Mouse (Mus musculus): ENCODE measurements around the gene Lrrc8d. TPM values are rescaled to one million over a fixed set of nuclear protein-coding genes. Genes with fewer than 3 reads are reported as not detected.
A peak's percentile ranks its signal among the peaks of the same experiment; 100 is the strongest.

Lrrc8d gene
- polyA plus RNA-seq, 1 experiment, result 0.09 TPM

DNA sequence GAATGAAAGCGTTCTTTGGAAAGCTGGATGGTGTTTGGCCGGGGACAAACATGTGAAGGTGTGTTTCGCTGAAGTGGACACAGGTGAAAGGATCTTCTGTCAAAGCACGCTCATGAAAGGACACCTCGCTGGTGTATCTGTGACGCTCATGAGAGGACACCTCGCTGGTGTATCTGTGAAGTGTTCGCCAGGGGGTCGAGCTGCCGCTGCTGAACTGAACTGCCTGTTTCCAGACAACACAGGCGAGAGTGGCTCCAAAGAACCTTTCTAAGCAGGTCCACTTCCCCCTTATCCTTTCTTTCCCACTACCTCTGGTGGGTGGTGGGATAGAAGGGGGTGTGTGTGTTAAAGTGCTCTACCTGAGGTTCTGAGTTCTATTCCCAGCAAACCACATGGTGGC, 174.7 kb downstream of the Lrrc8d start:
- TF ChIP-seq GATA1 (IDR thresholded peaks at IDR 0.05; ENCODE audit: low read length) (no peak), TAL1 (IDR thresholded peaks at IDR 0.05; ENCODE audit: low read length) (no peak)
- Histone ChIP-seq H3K4me3 (replicated peaks) (no peak overlapping the region), H3K36me3 (ENCODE audit: control insufficient read depth) (no peaks in the 10 kb centered on the region), H3K4me1 (ENCODE audit: control insufficient read depth) (peaks cover 32% of the 10 kb centered on the region), H3K27me3 (ENCODE audit: control insufficient read depth) (peaks cover 28% of the 10 kb centered on the region), H3K9me3 (ENCODE audit: control insufficient read depth, low read length) (no peaks in the 10 kb centered on the region)

DNA sequence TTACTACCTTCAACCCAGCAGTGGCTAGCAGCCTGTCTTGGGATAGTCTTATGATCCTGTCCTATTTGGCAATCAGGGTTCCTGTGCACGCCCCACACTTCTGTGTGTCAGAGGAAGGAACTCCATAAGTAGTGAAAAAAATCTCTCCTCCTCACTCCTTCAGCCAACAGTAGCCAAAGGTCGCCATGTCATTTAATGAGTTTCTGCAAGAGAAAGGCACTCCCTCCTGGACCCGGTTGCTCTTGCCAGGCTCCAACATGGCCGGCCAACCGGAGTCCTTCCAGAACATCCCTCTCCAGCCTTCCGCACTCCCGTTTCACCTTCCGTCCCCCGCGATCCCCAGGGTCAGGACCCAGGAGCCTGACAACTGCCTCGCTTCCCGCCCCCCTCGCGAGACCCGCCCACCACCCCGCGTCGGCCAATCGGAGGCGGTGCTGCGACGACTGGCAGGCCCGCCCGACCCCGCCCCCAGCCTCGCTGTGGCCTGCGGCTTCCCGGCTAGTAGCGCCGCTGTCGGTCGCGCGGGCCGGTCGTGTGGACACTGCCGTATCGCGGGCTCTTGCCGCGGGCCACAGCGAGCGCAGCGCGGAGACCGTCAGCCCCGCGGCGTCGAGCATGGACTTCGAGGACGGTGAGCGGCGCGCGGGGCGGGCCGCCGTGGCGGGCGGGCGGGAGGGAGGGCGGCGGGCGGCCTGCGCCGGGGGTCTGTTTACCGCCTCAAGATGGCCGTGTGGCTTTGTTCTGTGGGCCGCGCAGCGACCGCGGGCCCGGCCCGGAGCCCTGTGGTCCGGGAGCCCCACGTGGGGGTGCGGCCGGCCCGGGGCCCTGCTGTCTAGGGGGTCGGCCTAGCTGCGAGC, 176.5 kb downstream of the Lrrc8d start, which contains the start of gene Zfp326:
Gene Zfp326 (plus strand): TSS at position 498 of the 857 bp plus-strand sequence.
- H3K36me3 ChIP-seq (ENCODE audit: control insufficient read depth), result peaks cover 3% of the 10 kb centered on the region
- peak within 1 kb of the TSS; percentile 71 for H3K4me3 ChIP-seq (replicated peaks)
- no peaks in the 10 kb centered on the region for H3K9me3 ChIP-seq (ENCODE audit: control insufficient read depth, low read length)
- peaks cover 28% of the 10 kb centered on the region for H3K27me3 ChIP-seq (ENCODE audit: control insufficient read depth)
- no peak for TF ChIP-seq TAL1 (IDR thresholded peaks at IDR 0.05; ENCODE audit: low read length)
- TF ChIP-seq GATA1 (IDR thresholded peaks at IDR 0.05; ENCODE audit: low read length), result no peak
- H3K4me1 ChIP-seq (ENCODE audit: control insufficient read depth), result peaks cover 32% of the 10 kb centered on the region

DNA sequence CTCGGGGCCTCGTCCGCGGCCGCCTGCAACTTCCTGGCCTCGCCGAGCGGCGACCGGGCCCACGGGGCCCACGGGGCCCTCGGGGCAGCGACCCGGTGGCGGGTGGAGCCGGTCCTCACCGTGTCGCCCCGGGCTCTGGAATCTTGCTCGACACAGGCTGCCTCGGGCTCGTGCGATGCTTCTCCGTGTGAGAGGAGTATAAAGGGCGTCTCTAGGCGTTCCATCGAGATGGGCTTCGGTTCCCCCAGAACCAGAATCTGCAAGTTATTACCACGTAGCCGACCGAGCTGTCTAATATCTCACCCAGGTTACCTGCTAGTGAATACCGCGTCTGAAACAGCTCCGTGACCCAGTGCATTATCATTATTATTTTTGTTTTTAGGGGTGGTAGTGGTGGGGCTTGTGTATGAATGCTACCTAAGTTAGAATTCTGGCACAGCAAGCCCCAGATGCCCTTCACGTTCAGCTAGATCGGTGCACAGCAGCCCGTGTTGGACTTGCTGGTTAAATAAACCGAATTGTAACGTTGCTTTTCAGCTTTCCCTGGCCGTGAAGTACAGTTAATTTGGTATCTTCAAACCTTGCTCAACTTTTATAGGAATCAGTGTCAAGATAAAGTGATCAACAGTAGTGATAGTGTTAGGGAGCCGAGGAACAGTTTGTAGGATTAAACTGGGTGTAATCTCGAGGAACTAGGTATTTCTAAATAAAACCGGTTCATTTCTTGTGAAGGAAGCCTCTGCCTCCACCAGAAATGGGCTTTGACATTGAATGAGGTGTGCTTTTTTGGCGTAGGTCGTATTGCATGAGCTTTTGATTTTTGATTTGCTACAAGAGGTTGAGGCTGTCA, 177.4 kb downstream of the Lrrc8d start:
- Histone ChIP-seq H3K4me1 (ENCODE audit: control insufficient read depth) (peaks cover 32% of the 10 kb centered on the region), H3K27me3 (ENCODE audit: control insufficient read depth) (peaks cover 28% of the 10 kb centered on the region), H3K9me3 (ENCODE audit: control insufficient read depth, low read length) (no peaks in the 10 kb centered on the region), H3K4me3 (replicated peaks) (peak overlapping the region; percentile 71), H3K36me3 (ENCODE audit: control insufficient read depth) (peaks cover 9% of the 10 kb centered on the region)
- 0 out of 2 replicates have a peak, but pooled peaks have one; percentile 6 for TF ChIP-seq GATA1 (IDR thresholded peaks at IDR 0.05; ENCODE audit: low read length)
- no peak for TF ChIP-seq TAL1 (IDR thresholded peaks at IDR 0.05; ENCODE audit: low read length)

Other genes with a start within 250 kb of the Lrrc8d start
- 7.9 and 11.3 TPM in 2 replicates for gene Lrrc8c, start 180.6 kb upstream of the Lrrc8d start, polyA plus RNA-seq (2012)
- 0.10 and 0.16 TPM in 2 replicates for gene Zfp326, start 176.6 kb downstream of the Lrrc8d start, polyA plus RNA-seq (2012)